Mouse (Mus musculus) myocyte (in vitro differentiated cells): ENCODE data around the gene Dus3l. TPM values are rescaled to one million over a fixed set of nuclear protein-coding genes. Genes with fewer than 3 reads are reported as not detected.

Experiments used
- H3K27me3 ChIP-seq: one replicate; pipeline ENCODE4 v1.6.1; 2011; ENCODE audit not compliant: control insufficient read depth, insufficient read depth, insufficient read length
- H3K36me3 ChIP-seq: one replicate; pipeline ENCODE4 v1.6.1; 2011; ENCODE audit not compliant: control insufficient read depth, insufficient read depth
- H3K4me2 ChIP-seq: one replicate; pipeline ENCODE4 v1.6.1; 2011; ENCODE audit warnings: low read depth, control low read depth
- H3K4me3 ChIP-seq: one replicate; pipeline ENCODE4 v1.5.1; 2011; ENCODE audit warnings: mild to moderate bottlenecking, control low read depth, moderate library complexity
- H3K79me2 ChIP-seq: one replicate; pipeline ENCODE4 v1.6.1; 2011; ENCODE audit not compliant: control insufficient read depth, insufficient read depth
- H3ac ChIP-seq: one replicate; pipeline ENCODE4 v1.6.1; 2011; ENCODE audit not compliant: control insufficient read depth, insufficient read length
- CEBPB ChIP-seq: IDR thresholded peaks from 2 replicates; pipeline ENCODE4 v1.6.1; 2011; ENCODE audit warnings: mild to moderate bottlenecking, moderate library complexity; ENCODE audit not compliant: poor library complexity, insufficient read depth, severe bottlenecking
- E2F4 ChIP-seq: IDR thresholded peaks from one replicate; pipeline ENCODE4 v1.6.1; 2011; ENCODE audit warnings: mild to moderate bottlenecking, control low read depth, moderate library complexity; ENCODE audit not compliant: insufficient read depth
- MAX ChIP-seq: IDR thresholded peaks from one replicate; pipeline ENCODE4 v1.6.1; 2011; ENCODE audit warnings: low read depth, mild to moderate bottlenecking, control low read depth
- MYOD1 ChIP-seq, 3 experiments: IDR thresholded peaks; one replicate each; pipeline ENCODE4 v1.6.1; 2011; ENCODE audit warnings: control low read depth in 2 of 3, low read depth in 2 of 3, mild to moderate bottlenecking in 2 of 3, moderate library complexity in 1 of 3; ENCODE audit not compliant: insufficient read length in 2 of 3, control insufficient read depth in 1 of 3
- MYOG ChIP-seq, 3 experiments: IDR thresholded peaks; one replicate each; pipeline ENCODE4 v1.6.1; 2011; ENCODE audit warnings: control low read depth in 2 of 3, low read depth in 2 of 3, mild to moderate bottlenecking in 2 of 3; ENCODE audit not compliant: insufficient read length in 2 of 3, control insufficient read depth in 1 of 3, insufficient read depth in 1 of 3
- POLR2A ChIP-seq: IDR thresholded peaks from one replicate; pipeline ENCODE4 v1.6.1; 2011; ENCODE audit warnings: low read depth, mild to moderate bottlenecking, control low read depth, moderate library complexity; ENCODE audit not compliant: insufficient read length
- POLR2AphosphoS2 ChIP-seq: IDR thresholded peaks from one replicate; pipeline ENCODE4 v1.6.1; 2011; ENCODE audit warnings: low read depth, control low read depth; ENCODE audit not compliant: insufficient read length
- REST ChIP-seq: IDR thresholded peaks from one replicate; pipeline ENCODE4 v1.6.1; 2011; ENCODE audit warnings: mild to moderate bottlenecking, control low read depth, moderate library complexity; ENCODE audit not compliant: insufficient read depth, insufficient read length
- SRF ChIP-seq: IDR thresholded peaks from one replicate; pipeline ENCODE4 v1.6.1; 2011; ENCODE audit warnings: low read depth; ENCODE audit not compliant: control insufficient read depth, insufficient read length
- TCF12 ChIP-seq: IDR thresholded peaks from one replicate; pipeline ENCODE4 v1.6.1; 2011; ENCODE audit warnings: mild to moderate bottlenecking, control low read depth; ENCODE audit not compliant: poor library complexity, insufficient read depth, severe bottlenecking
- TCF3 ChIP-seq: IDR thresholded peaks from one replicate; pipeline ENCODE4 v1.6.1; 2011; ENCODE audit warnings: low read depth, control low read depth; ENCODE audit not compliant: insufficient read length
- USF1 ChIP-seq: IDR thresholded peaks from one replicate; pipeline ENCODE4 v1.6.1; 2011; ENCODE audit warnings: low read depth, mild to moderate bottlenecking, control low read depth, moderate library complexity
- polyA plus RNA-seq: library from polyadenylated mRNA; unstranded; fragments of >200 nt; fragmentation: generic; extraction: Trizol; gene quantifications from one replicate; pipeline ENCODE4 v1.2.1, GENCODE M21; 2012; ENCODE audit warnings: missing spikeins

The Dus3l gene
- polyA plus RNA-seq, 1 experiment = 38.7 TPM

- Histone ChIP-seq H3K36me3 (no peaks in the 10 kb centered on the region), H3ac (no peak overlapping the region), H3K4me2 (no peak overlapping the region), H3K79me2 (no peaks in the 10 kb centered on the region), H3K4me3 (no peak overlapping the region), H3K27me3 (peaks cover 49% of the 10 kb centered on the region)
- TF ChIP-seq MYOG (IDR thresholded peaks at IDR 0.05; ENCODE audit: control insufficient read depth in 1 of 3, insufficient read depth in 1 of 3, insufficient read length in 2 of 3, low read depth in 2 of 3) (no peak), REST (no peak), MYOD1 (IDR thresholded peaks at IDR 0.05; ENCODE audit: control insufficient read depth in 1 of 3, insufficient read length in 2 of 3, low read depth in 2 of 3) (no peak), TCF12 (no peak), TCF3 (no peak), POLR2A (no peak), CEBPB (no peak), POLR2AphosphoS2 (no peak), E2F4 (no peak)
These were observed 10.0 kb upstream of the Dus3l start for GRCm38 (mm10) chr17:56754271-56755185.

GRCm38 (mm10) chr17:56756703-56757399, 7.7 kb upstream of the Dus3l start:
- H3K4me3 ChIP-seq = no peak overlapping the region
- no peaks in the 10 kb centered on the region for H3K36me3 ChIP-seq
- no peak for TF ChIP-seq USF1
- peak overlapping the region; percentile 50 for H3K4me2 ChIP-seq
- H3K27me3 ChIP-seq = peaks cover 44% of the 10 kb centered on the region
- H3ac ChIP-seq = no peak overlapping the region
- H3K79me2 ChIP-seq = no peaks in the 10 kb centered on the region

GRCm38 (mm10) chr17:56757416-56758123, 7.0 kb upstream of the Dus3l start, which contains the start of gene Nrtn:
Gene Nrtn, minus strand, starts transcription at chr17:56757530.
- H3K36me3 ChIP-seq = no peaks in the 10 kb centered on the region
- TF ChIP-seq MYOD1 (IDR thresholded peaks at IDR 0.05; ENCODE audit: control insufficient read depth in 1 of 3, insufficient read length in 2 of 3, low read depth in 2 of 3) = peak in 2 of 3 experiments; percentile 37 to 59
- TF ChIP-seq TCF12 = no peak
- no peak for TF ChIP-seq TCF3
- peak in 2 of 3 experiments; percentile 44 to 58 for TF ChIP-seq MYOG (IDR thresholded peaks at IDR 0.05; ENCODE audit: control insufficient read depth in 1 of 3, insufficient read depth in 1 of 3, insufficient read length in 2 of 3, low read depth in 2 of 3)
- TF ChIP-seq POLR2A = peak; percentile 39
- no peak within 1 kb of the TSS for H3K4me3 ChIP-seq
- no peaks in the 10 kb centered on the region for H3K79me2 ChIP-seq
- peak within 1 kb of the TSS; percentile 50 for H3K4me2 ChIP-seq
- H3K27me3 ChIP-seq = peaks cover 39% of the 10 kb centered on the region
- no peak within 1 kb of the TSS for H3ac ChIP-seq

GRCm38 (mm10) chr17:56758132-56758531, 6.4 kb upstream of the Dus3l start:
- no peaks in the 10 kb centered on the region for H3K79me2 ChIP-seq
- TF ChIP-seq REST (no peak), TCF12 (no peak), MYOG (IDR thresholded peaks at IDR 0.05; ENCODE audit: control insufficient read depth in 1 of 3, insufficient read depth in 1 of 3, insufficient read length in 2 of 3, low read depth in 2 of 3) (no peak)
- no peak overlapping the region for H3ac ChIP-seq
- no peak overlapping the region for H3K4me2 ChIP-seq
- H3K4me3 ChIP-seq = no peak overlapping the region
- H3K36me3 ChIP-seq = no peaks in the 10 kb centered on the region
- peaks cover 37% of the 10 kb centered on the region for H3K27me3 ChIP-seq

GRCm38 (mm10) chr17:56759261-56759660, 5.3 kb upstream of the Dus3l start:
- Histone ChIP-seq H3K4me3 (no peak overlapping the region), H3K79me2 (no peaks in the 10 kb centered on the region), H3K36me3 (no peaks in the 10 kb centered on the region), H3K27me3 (peaks cover 32% of the 10 kb centered on the region), H3K4me2 (no peak overlapping the region), H3ac (no peak overlapping the region)
- no peak for TF ChIP-seq USF1
- TF ChIP-seq SRF = no peak
- TF ChIP-seq E2F4 = no peak
- TF ChIP-seq REST = no peak
- no peak for TF ChIP-seq MYOG (IDR thresholded peaks at IDR 0.05; ENCODE audit: control insufficient read depth in 1 of 3, insufficient read depth in 1 of 3, insufficient read length in 2 of 3, low read depth in 2 of 3)
- TF ChIP-seq POLR2AphosphoS2 = no peak
- TF ChIP-seq CEBPB = no peak
- TF ChIP-seq MAX = no peak
- no peak for TF ChIP-seq POLR2A
- TF ChIP-seq TCF3 = no peak
- no peak for TF ChIP-seq TCF12
- no peak for TF ChIP-seq MYOD1 (IDR thresholded peaks at IDR 0.05; ENCODE audit: control insufficient read depth in 1 of 3, insufficient read length in 2 of 3, low read depth in 2 of 3)
